Mouse (Mus musculus): ENCODE data around the gene Aff4.
A peak's percentile ranks its signal among the peaks of the same experiment; 100 is the strongest.
"Not testable (repeated sequence)": the region's sequence is repeated elsewhere in the genome, so short reads cannot be mapped to it uniquely, and the experiment has no call there.

The Aff4 gene

GRCm38 (mm10) chr11:53337684-53338083, 12.9 kb upstream of the Aff4 start:
- DNase-seq (ENCODE audit: low spot score), result no peak

GRCm38 (mm10) chr11:53341019-53341418, 9.6 kb upstream of the Aff4 start:
- not testable (repeated sequence) for DNase-seq (ENCODE audit: low spot score)

- DNase-seq (ENCODE audit: low spot score), result no peak
These were observed 7.9 kb upstream of the Aff4 start for GRCm38 (mm10) chr11:53342711-53343110.

- no peak for DNase-seq (ENCODE audit: low spot score)
These were observed 5.3 kb upstream of the Aff4 start for GRCm38 (mm10) chr11:53345328-53345727.

GRCm38 (mm10) chr11:53345738-53346137, 4.9 kb upstream of the Aff4 start:
- DNase-seq (ENCODE audit: low spot score), result no peak

GRCm38 (mm10) chr11:53351224-53351942, 750 bp downstream of the Aff4 start:
- peak; percentile 61 for DNase-seq (ENCODE audit: low spot score)

- DNase-seq (ENCODE audit: low spot score), result no peak
These were observed 1.4 kb downstream of the Aff4 start for GRCm38 (mm10) chr11:53351943-53352590.

- DNase-seq (ENCODE audit: low spot score), result no peak
These were observed 8.0 kb downstream of the Aff4 start for GRCm38 (mm10) chr11:53358504-53359155.

GRCm38 (mm10) chr11:53367032-53367431, 16.4 kb downstream of the Aff4 start:
- no peak for DNase-seq (ENCODE audit: low spot score)

- DNase-seq (ENCODE audit: low spot score), result no peak
These were observed 28.3 kb downstream of the Aff4 start for GRCm38 (mm10) chr11:53378918-53379317.

- no peak for DNase-seq (ENCODE audit: low spot score)
These were observed 33.3 kb downstream of the Aff4 start for GRCm38 (mm10) chr11:53383758-53384428.

- no peak for DNase-seq (ENCODE audit: low spot score)
These were observed 43.2 kb downstream of the Aff4 start for GRCm38 (mm10) chr11:53393856-53394255.

- no peak for DNase-seq (ENCODE audit: low spot score)
These were observed 53.0 kb downstream of the Aff4 start for GRCm38 (mm10) chr11:53403638-53404037.

GRCm38 (mm10) chr11:53411738-53412137, 61.1 kb downstream of the Aff4 start:
- DNase-seq (ENCODE audit: low spot score), result no peak

GRCm38 (mm10) chr11:53413871-53414270, 63.2 kb downstream of the Aff4 start:
- DNase-seq (ENCODE audit: low spot score), result no peak

GRCm38 (mm10) chr11:53418048-53418447, 67.4 kb downstream of the Aff4 start:
- DNase-seq (ENCODE audit: low spot score), result no peak

- DNase-seq (ENCODE audit: low spot score), result no peak
These were observed 72.4 kb downstream of the Aff4 start, which contains the start of gene Leap2 for GRCm38 (mm10) chr11:53423036-53423435. TSS of gene Leap2 (minus strand) at chr11:53423170.

GRCm38 (mm10) chr11:53424826-53425225, 74.2 kb downstream of the Aff4 start:
- no peak for DNase-seq (ENCODE audit: low spot score)

- DNase-seq (ENCODE audit: low spot score), result no peak
These were observed 74.6 kb downstream of the Aff4 start for GRCm38 (mm10) chr11:53425251-53425650.

- no peak for DNase-seq (ENCODE audit: low spot score)
These were observed 75.2 kb downstream of the Aff4 start for GRCm38 (mm10) chr11:53425711-53426255.

GRCm38 (mm10) chr11:53426914-53427313, 76.3 kb downstream of the Aff4 start:
- not testable (repeated sequence) for DNase-seq (ENCODE audit: low spot score)

Measured in testis, postnatal 14 days (tissue).